Mouse (Mus musculus): ENCODE data around the gene Iqgap2. TPM values are rescaled to one million over a fixed set of nuclear protein-coding genes. Genes with fewer than 3 reads are reported as not detected.

The Iqgap2 gene
- total RNA-seq, 1 experiment from 2014 or later: 33.4 TPM

DNA sequence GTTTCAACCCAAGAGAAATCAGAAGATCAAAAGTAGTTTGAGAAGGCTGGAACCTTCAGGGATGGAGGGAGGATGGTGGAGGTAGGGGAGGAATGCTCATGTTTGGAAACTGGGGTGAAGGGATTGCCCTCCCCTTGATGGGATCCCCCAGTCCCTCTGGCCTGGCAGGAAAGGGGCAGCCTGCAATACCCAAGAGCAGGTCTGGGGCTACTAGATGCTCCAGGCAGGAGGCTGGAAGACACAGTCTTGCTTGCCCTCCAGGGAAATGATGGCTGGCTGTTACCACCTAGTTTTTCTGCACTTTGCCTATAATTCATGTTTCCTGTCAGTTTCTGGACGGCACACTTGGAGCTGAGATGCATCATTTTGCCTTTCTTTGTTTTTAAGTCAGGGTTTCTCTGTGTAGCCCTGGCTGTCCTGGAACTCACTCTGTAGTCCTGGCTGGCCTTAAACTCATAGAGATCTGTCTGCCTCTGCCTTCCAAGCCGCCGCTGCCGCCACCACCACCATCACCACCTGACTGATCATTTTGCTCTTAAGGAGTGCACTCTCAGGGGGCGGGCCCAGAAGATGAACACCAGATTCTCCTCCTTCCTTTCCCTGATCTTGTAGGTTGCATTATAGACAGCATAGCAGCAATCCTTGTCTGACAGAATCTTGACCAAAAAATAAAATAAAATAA lies 313.6 kb downstream of the Iqgap2 start:
- no peak for ATAC-seq (ENCODE audit: extremely low read depth, insufficient number of reproducible peaks, low FRiP score, poor library complexity, severe bottlenecking)

Other genes with a start within 250 kb of the Iqgap2 start
- gene F2rl2, start 195.1 kb downstream of the Iqgap2 start, total RNA-seq (2017): 1.3 and 2.6 TPM in 2 replicates
- gene Gm20075, start 189.5 kb upstream of the Iqgap2 start, total RNA-seq (2017): 1.4 and 1.7 TPM in 2 replicates
- not detected in 2 replicates for gene Gm17190, start 190.1 kb upstream of the Iqgap2 start, total RNA-seq (2017)
- 0.12 TPM in 2 replicates for gene Sv2c, start 240.7 kb upstream of the Iqgap2 start, total RNA-seq (2017)